8 mouse cellular contexts compared by ENCODE assay signal in genomic region chrX:36833397-36834084, GRCm38 (mm10). TPM values are rescaled to one million over a fixed set of nuclear protein-coding genes. Genes with fewer than 3 reads are reported as not detected.
A peak's percentile ranks its signal among the peaks of the same experiment; 100 is the strongest.
DNase-seq lines count a peak whose midpoint lies in the region; ATAC-seq and TF ChIP-seq lines count a peak whose summit lies in the region.

No protein-coding gene starts in this region.

- no peak for TF ChIP-seq POLR2A in ES-Bruce4 (IDR thresholded peaks at IDR 0.05; ENCODE audit: insufficient read depth, low read length)
- no peak for TF ChIP-seq POLR2A in brain, embryonic 14.5 days (IDR thresholded peaks at IDR 0.05; ENCODE audit: borderline replicate concordance, extremely low read depth, insufficient read depth, insufficient read length, poor library complexity, severe bottlenecking)
- TF ChIP-seq POLR2A in lung, adult 2 months (IDR thresholded peaks at IDR 0.05; ENCODE audit: borderline replicate concordance, extremely low read depth, low read depth, low read length), result no peak

- peak overlapping the region; percentile 77 for H3K27ac ChIP-seq in ES-Bruce4 (ENCODE audit: insufficient read depth, low read length)
- H3K27ac ChIP-seq in forebrain, embryonic 11.5 days (ENCODE audit: low read depth, low read length), result no peak overlapping the region

- intact Hi-C loops in heart, postnatal 14 days (cut with DNase I), result loop anchor here (5.0 kb wide), 2 partner anchors 69 to 189 kb away; partner anchors contain the start of gene Nkrf

- no peaks in the 10 kb centered on the region for H3K36me3 ChIP-seq in ES-Bruce4 (ENCODE audit: control insufficient read depth, insufficient read depth, low read length, poor library complexity, severe bottlenecking)
- H3K36me3 ChIP-seq in forebrain, embryonic 11.5 days (ENCODE audit: control insufficient read depth, insufficient read depth, low read length), result no peaks in the 10 kb centered on the region

- peak overlapping the region; percentile 41 for H3K4me2 ChIP-seq in forebrain, embryonic 11.5 days (ENCODE audit: low read depth, low read length, severe bottlenecking)

- TF ChIP-seq EP300 in ES-Bruce4 (IDR thresholded peaks at IDR 0.05; ENCODE audit: insufficient read depth, low read depth, low read length), result no peak

- peak overlapping the region; percentile 66 for H3K9ac ChIP-seq in ES-Bruce4 (ENCODE audit: low read depth, poor library complexity, severe bottlenecking)
- peak overlapping the region; percentile 35 for H3K9ac ChIP-seq in forebrain, embryonic 11.5 days (ENCODE audit: low read length)

- peak; percentile 11 for TF ChIP-seq CTCF in ES-Bruce4 (IDR thresholded peaks at IDR 0.05; ENCODE audit: low read depth, low read length)
- TF ChIP-seq CTCF in brain, embryonic 14.5 days (IDR thresholded peaks at IDR 0.05; ENCODE audit: borderline replicate concordance, extremely low read depth, insufficient read depth, insufficient read length), result peak; percentile 62; the same call in 1 of the 2 replicates
- peak; percentile 35; the same call in 1 of the 2 replicates for TF ChIP-seq CTCF in lung, adult 2 months (IDR thresholded peaks at IDR 0.05; ENCODE audit: insufficient read depth, low read length)

- H3K4me3 ChIP-seq in ES-Bruce4 (ENCODE audit: low read depth, low read length), result peak overlapping the region; percentile 45
- H3K4me3 ChIP-seq in forebrain, embryonic 11.5 days (ENCODE audit: low read depth, low read length), result peak overlapping the region; percentile 14; the same call in 1 of the 2 replicates
- no peak overlapping the region for H3K4me3 ChIP-seq in lung, adult 2 months (replicated peaks; ENCODE audit: extremely low read depth, low read depth, low read length)

- 17% methylated on average over 19 of the region's 19 CpGs for WGBS in forebrain, embryonic 11.5 days
- WGBS in lung, adult 2 months, result 43% methylated on average over 19 of the region's 19 CpGs

- H3K9me3 ChIP-seq in ES-Bruce4 (replicated peaks; ENCODE audit: control insufficient read depth, insufficient read depth, low read length, poor library complexity, severe bottlenecking), result no peaks in the 10 kb centered on the region
- H3K9me3 ChIP-seq in forebrain, embryonic 11.5 days (ENCODE audit: control insufficient read depth, low read length), result no peaks in the 10 kb centered on the region

- H3K27me3 ChIP-seq in ES-Bruce4 (ENCODE audit: control insufficient read depth, insufficient read depth, low read length, poor library complexity, severe bottlenecking), result no peaks in the 10 kb centered on the region
- H3K27me3 ChIP-seq in forebrain, embryonic 11.5 days (ENCODE audit: control insufficient read depth, insufficient read depth, low read length), result no peaks in the 10 kb centered on the region

- peaks cover 3% of the 10 kb centered on the region for H3K4me1 ChIP-seq in ES-Bruce4 (ENCODE audit: control insufficient read depth, insufficient read depth, low read length)
- no peaks in the 10 kb centered on the region for H3K4me1 ChIP-seq in forebrain, embryonic 11.5 days (replicated peaks; ENCODE audit: control insufficient read depth, insufficient read depth, low read length)
- H3K4me1 ChIP-seq in lung, adult 2 months (ENCODE audit: control insufficient read depth, insufficient read depth, low read length), result no peaks in the 10 kb centered on the region

- peak; percentile 72; the same call in 1 of the 2 replicates for ATAC-seq in forebrain, embryonic 11.5 days (replicated peaks; ENCODE audit: low FRiP score)

- peak; percentile 85 for DNase-seq in brain, embryonic 14.5 days (ENCODE audit: low read depth)
- peak; percentile 85 for DNase-seq in forebrain, embryonic 11.5 days (ENCODE audit: low spot score)
- peak; percentile 54 to 74 for DNase-seq in heart, postnatal 14 days
- DNase-seq in layer of hippocampus, adult 8-10 months (ENCODE audit: low spot score in 2 of 2), result peak; percentile 11 to 55
- peak; percentile 65 for DNase-seq in lung, adult 2 months
- DNase-seq in ovary, postnatal 36 days (ENCODE audit: low spot score), result peak; percentile 45
- peak; percentile 78 for DNase-seq in thymus, postnatal 14 days

RNA-seq across cellular contexts. Expression of gene Slc25a5, which starts 38.1 kb away (rescaled TPM):
- 680 TPM in 2 replicates for polyA plus RNA-seq in ES-Bruce4 (2011; ENCODE audit: insufficient read depth, insufficient read length, low read depth, missing spikeins)
- 477 and 533 TPM in 2 replicates for polyA plus RNA-seq in brain, embryonic 14.5 days (2012; rRNA removed)
- 819 and 859 TPM in 2 replicates for polyA plus RNA-seq in forebrain, embryonic 11.5 days (2014; fragmentation: Nextera tagmentation; extraction: Ambion mirVana)
- 100 to 1,000 TPM; 545 to 681 TPM for total RNA-seq in heart, postnatal 14 days (2021)
- 100 to 1,000 TPM; 319 to 349 (median 332) TPM for total RNA-seq in layer of hippocampus, adult 8-10 months (2022)
- polyA plus RNA-seq in lung, adult 2 months (2012; rRNA removed), result 299 and 343 TPM in 2 replicates

RNA-seq across cellular contexts. Expression of gene Ube2a, which starts 40.2 kb away (rescaled TPM):
- polyA plus RNA-seq in ES-Bruce4 (2011; ENCODE audit: insufficient read depth, insufficient read length, low read depth, missing spikeins), result 101 and 112 TPM in 2 replicates
- 41.7 and 43.8 TPM in 2 replicates for polyA plus RNA-seq in brain, embryonic 14.5 days (2012; rRNA removed)
- polyA plus RNA-seq in forebrain, embryonic 11.5 days (2014; fragmentation: Nextera tagmentation; extraction: Ambion mirVana), result 119 and 121 TPM in 2 replicates
- total RNA-seq in heart, postnatal 14 days (2021), result 10 to 100 TPM; 75.9 to 77.4 TPM
- 10 to 100 TPM; 45.6 to 57.6 (median 53.9) TPM for total RNA-seq in layer of hippocampus, adult 8-10 months (2022)
- polyA plus RNA-seq in lung, adult 2 months (2012; rRNA removed), result 23.1 and 27.1 TPM in 2 replicates

RNA-seq across cellular contexts. Expression of gene C330007P06Rik, which starts 40.4 kb away (rescaled TPM):
- polyA plus RNA-seq in ES-Bruce4 (2011; ENCODE audit: insufficient read depth, insufficient read length, low read depth, missing spikeins), result 20.2 and 20.7 TPM in 2 replicates
- 11.5 and 14.7 TPM in 2 replicates for polyA plus RNA-seq in brain, embryonic 14.5 days (2012; rRNA removed)
- polyA plus RNA-seq in forebrain, embryonic 11.5 days (2014; fragmentation: Nextera tagmentation; extraction: Ambion mirVana), result 35.5 and 36.2 TPM in 2 replicates
- 10 to 100 TPM; 16.3 to 17.4 TPM for total RNA-seq in heart, postnatal 14 days (2021)
- total RNA-seq in layer of hippocampus, adult 8-10 months (2022), result 10 to 100 TPM; 37.8 to 41.6 (median 41.1) TPM
- polyA plus RNA-seq in lung, adult 2 months (2012; rRNA removed), result 18.6 and 22.7 TPM in 2 replicates

Comparison
In these comparisons a context has a peak if more than half of its experiments do, and no peak if none do; other contexts are left out.
1. CTCF ChIP-seq: peak in every context shown above with its lines; median percentile 62 in brain, embryonic 14.5 days; 35 in lung, adult 2 months; 11 in ES-Bruce4.
2. DNase-seq: peak in every context shown above with its lines; median percentile 85 in brain, embryonic 14.5 days; 85 in forebrain, embryonic 11.5 days; 78 in thymus, postnatal 14 days; 65 in lung, adult 2 months; 64 in heart, postnatal 14 days; 45 in ovary, postnatal 36 days; 33 in layer of hippocampus, adult 8-10 months.